19 mouse cellular contexts compared by ENCODE assay signal in the genomic region with DNA sequence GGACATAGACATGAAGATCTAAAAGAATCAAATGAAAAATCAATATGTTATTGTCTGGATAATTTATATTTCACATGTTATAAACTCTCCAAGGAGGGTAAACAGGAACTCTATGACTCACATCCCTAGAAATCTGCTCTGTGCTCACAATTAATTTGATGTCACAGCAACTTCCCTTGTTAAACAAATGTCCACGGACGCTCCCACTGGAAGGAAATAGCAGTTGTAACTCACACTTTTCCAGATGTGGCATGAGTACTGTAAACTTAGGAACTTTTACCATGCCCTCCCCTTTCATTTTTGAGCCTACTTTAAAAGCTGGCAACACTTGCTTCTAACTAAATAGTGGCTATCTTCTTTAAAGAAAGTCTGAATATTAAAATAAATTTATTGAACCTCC.
DNase-seq lines count a peak whose midpoint lies in the region; ATAC-seq and TF ChIP-seq lines count a peak whose summit lies in the region.
"Had no signal": no experiment of that assay in that cellular context is flagged by ENCODE, and none has a peak within 500 bp of the region (broad histone marks: within the 10 kb centered on the region; RNA-seq: fewer than 3 reads in every experiment).

No protein-coding gene starts in this region.

- no peaks in the 10 kb centered on the region for H3K79me2 ChIP-seq in heart, adult 2 months (replicated peaks; ENCODE audit: control insufficient read depth, insufficient read depth, low read length)
- no peaks in the 10 kb centered on the region for H3K79me2 ChIP-seq in liver, adult 2 months (ENCODE audit: control insufficient read depth, insufficient read depth, low read length)

- no peak overlapping the region for H3K4me3 ChIP-seq in heart, adult 2 months
- H3K4me3 ChIP-seq in heart, embryonic 11.5 days (ENCODE audit: low read depth, low read length) = no peak overlapping the region
- no peak overlapping the region for H3K4me3 ChIP-seq in liver, adult 2 months (ENCODE audit: insufficient read depth, low read depth, low read length)
- H3K4me3 ChIP-seq: erythroblast, embryonic 14.5 days; hindbrain, embryonic 13.5 days; left cerebral cortex, adult 2 months; limb, embryonic 13.5 days; midbrain, embryonic 13.5 days had no signal

- no peak overlapping the region for H3K9ac ChIP-seq in heart, adult 2 months (ENCODE audit: low read depth, low read length)
- no peak overlapping the region for H3K9ac ChIP-seq in heart, embryonic 11.5 days (ENCODE audit: low read depth, low read length)
- no peak overlapping the region for H3K9ac ChIP-seq in liver, adult 2 months (ENCODE audit: low read depth, low read length)
- H3K9ac ChIP-seq: hindbrain, embryonic 13.5 days; limb, embryonic 13.5 days; midbrain, embryonic 13.5 days had no signal

- TF ChIP-seq POLR2A in heart, adult 2 months (IDR thresholded peaks at IDR 0.05; ENCODE audit: insufficient read depth, low read depth, low read length) = peak; percentile 39; the same call in 1 of the 2 replicates
- no peak for TF ChIP-seq POLR2A in liver, adult 2 months (IDR thresholded peaks at IDR 0.05; ENCODE audit: extremely low read depth, insufficient read depth, low read length)

- H3K27me3 ChIP-seq in heart, adult 2 months (ENCODE audit: control insufficient read depth, insufficient read depth, low read length) = no peaks in the 10 kb centered on the region
- H3K27me3 ChIP-seq in heart, embryonic 11.5 days (ENCODE audit: control insufficient read depth, insufficient read depth, low read length) = no peaks in the 10 kb centered on the region
- no peaks in the 10 kb centered on the region for H3K27me3 ChIP-seq in liver, adult 2 months (ENCODE audit: control insufficient read depth, insufficient read depth, low read length)
- H3K27me3 ChIP-seq: hindbrain, embryonic 13.5 days; limb, embryonic 13.5 days had no signal

- ATAC-seq in heart, embryonic 11.5 days (replicated peaks; ENCODE audit: insufficient number of reproducible peaks, low FRiP score, low TSS enrichment) = no peak
- no peak for ATAC-seq in frontal cortex, adult (ENCODE audit: low TSS enrichment)
- ATAC-seq: activated CD4-positive, CD25-positive, alpha-beta regulatory T cell, adult 4 months; forebrain, embryonic 16.5 days; intestine, embryonic 16.5 days; midbrain, embryonic 13.5 days had no signal

- TF ChIP-seq EP300 in heart, adult 2 months (IDR thresholded peaks at IDR 0.05; ENCODE audit: insufficient read depth, low read depth, low read length) = no peak

- WGBS in heart, adult 2 months = 28% methylated on average over 2 of the region's 2 CpGs
- 45% methylated on average over 2 of the region's 2 CpGs for WGBS in heart, embryonic 11.5 days (ENCODE audit: insufficient replicate concordance)
- WGBS in liver, adult 2 months = 71% methylated on average over 2 of the region's 2 CpGs

- peaks cover 4% of the 10 kb centered on the region; the same call in 1 of the 2 replicates for H3K36me3 ChIP-seq in heart, adult 2 months (ENCODE audit: control insufficient read depth, insufficient read depth, low read length)
- H3K36me3 ChIP-seq in heart, embryonic 11.5 days (ENCODE audit: control insufficient read depth, insufficient read depth, low read length) = no peaks in the 10 kb centered on the region
- H3K36me3 ChIP-seq in liver, adult 2 months (ENCODE audit: control insufficient read depth, insufficient read depth, low read length) = no peaks in the 10 kb centered on the region
- H3K36me3 ChIP-seq: hindbrain, embryonic 13.5 days; limb, embryonic 13.5 days; midbrain, embryonic 13.5 days had no signal

- H3K9me3 ChIP-seq in heart, embryonic 11.5 days (replicated peaks; ENCODE audit: control insufficient read depth, low read length) = no peaks in the 10 kb centered on the region
- H3K9me3 ChIP-seq: hindbrain, embryonic 13.5 days; limb, embryonic 13.5 days; midbrain, embryonic 13.5 days had no signal

- peak in 1 of 2 experiments; percentile 32 for DNase-seq in heart, adult 2 months
- peak; percentile 5 for DNase-seq in liver, adult 2 months (ENCODE audit: extremely low read depth, low read depth, low spot score)
- DNase-seq in liver = no peak
- peak; percentile 33 to 52 for DNase-seq in kidney, postnatal 25 days
- DNase-seq in urinary bladder, postnatal 10 days (ENCODE audit: low spot score) = no peak
- DNase-seq: cerebellum, adult 18-20 months; gastrocnemius, postnatal 36 days; right cerebral cortex, postnatal 14 days; thymus, adult 18-20 months had no signal

- peak overlapping the region; percentile 87 for H3K27ac ChIP-seq in heart, adult 2 months
- no peak overlapping the region for H3K27ac ChIP-seq in heart, embryonic 11.5 days (ENCODE audit: low read depth, low read length)
- H3K27ac ChIP-seq in liver, adult 2 months (replicated peaks; ENCODE audit: insufficient read depth, low read depth, low read length) = no peak overlapping the region
- H3K27ac ChIP-seq: hindbrain, embryonic 13.5 days; left cerebral cortex, adult 2 months; limb, embryonic 13.5 days; midbrain, embryonic 13.5 days had no signal

- intact Hi-C loops in heart, adult 2 months (cut with DNase I) = loop anchor here (1.0 to 5.0 kb wide), 6 partner anchors 14 to 196 kb away; no protein-coding TSS in a partner anchor

- no peak overlapping the region for H3K4me2 ChIP-seq in heart, embryonic 11.5 days
- H3K4me2 ChIP-seq: hindbrain, embryonic 13.5 days; limb, embryonic 13.5 days; midbrain, embryonic 13.5 days had no signal

- TF ChIP-seq CTCF in heart, adult 2 months (IDR thresholded peaks at IDR 0.05) = 0 out of 2 replicates have a peak, but pooled peaks have one; percentile 19
- no peak for TF ChIP-seq CTCF in liver, adult 2 months (IDR thresholded peaks at IDR 0.05; ENCODE audit: low read depth, low read length)

- H3K4me1 ChIP-seq in heart, adult 2 months (ENCODE audit: control insufficient read depth, insufficient read depth, low read length) = peaks cover 8% of the 10 kb centered on the region
- H3K4me1 ChIP-seq in heart, embryonic 11.5 days (ENCODE audit: control insufficient read depth, insufficient read depth, low read length) = no peaks in the 10 kb centered on the region
- H3K4me1 ChIP-seq in liver, adult 2 months (ENCODE audit: control insufficient read depth, insufficient read depth, low read length) = no peaks in the 10 kb centered on the region
- H3K4me1 ChIP-seq: hindbrain, embryonic 13.5 days; midbrain, embryonic 13.5 days had no signal

Comparison
In these comparisons a context has a peak if more than half of its experiments do, and no peak if none do; other contexts are left out.
1. DNase-seq: peak in liver, adult 2 months (single experiment) and kidney, postnatal 25 days (2 of 2); none in liver (single experiment) and urinary bladder, postnatal 10 days (single experiment).